Mouse (Mus musculus) forebrain, embryonic 11.5 days (tissue): ENCODE results near the gene Pbx1. TPM values are rescaled to one million over a fixed set of nuclear protein-coding genes. Genes with fewer than 3 reads are reported as not detected.

ENCODE experiments used
- ATAC-seq: fragments of 200-750 bp; cut with Nextera tagmentation; replicated peaks from 2 replicates; pipeline ENCODE4 v1.8.0; 2017; ENCODE audit warnings: moderate TSS enrichment; ENCODE audit not compliant: low FRiP score
- DNase-seq: peaks from one replicate; pipeline ENCODE4 v3.0.0-alpha.2; 2017; ENCODE audit warnings: low spot score
- H3K27ac ChIP-seq: fragments of 300-500 bp; sonication (generic); 2 replicates; pipeline ENCODE4 v1.5.1; 2014; ENCODE audit warnings: low read depth, low read length
- H3K27me3 ChIP-seq: fragments of 300-500 bp; sonication (generic); 2 replicates; pipeline ENCODE4 v1.6.1; 2014; ENCODE audit warnings: mild to moderate bottlenecking, low read length, mixed read lengths; ENCODE audit not compliant: control insufficient read depth, insufficient read depth
- H3K36me3 ChIP-seq: fragments of 300-500 bp; sonication (generic); 2 replicates; pipeline ENCODE4 v1.6.1; 2014; ENCODE audit warnings: mild to moderate bottlenecking, low read length, moderate library complexity, mixed read lengths; ENCODE audit not compliant: control insufficient read depth, insufficient read depth
- H3K4me1 ChIP-seq: fragments of 300-500 bp; sonication (generic); replicated peaks from 2 replicates; pipeline ENCODE4 v1.6.1; 2014; ENCODE audit warnings: low read length, mixed read lengths; ENCODE audit not compliant: control insufficient read depth, insufficient read depth
- H3K4me2 ChIP-seq: fragments of 300-500 bp; sonication (generic); 2 replicates; pipeline ENCODE4 v1.6.1; 2014; ENCODE audit warnings: low read depth, mild to moderate bottlenecking, low read length, moderate library complexity, mixed read lengths; ENCODE audit not compliant: severe bottlenecking
- H3K4me3 ChIP-seq: fragments of 300-500 bp; sonication (generic); 2 replicates; pipeline ENCODE4 v1.5.1; 2014; ENCODE audit warnings: low read depth, low read length
- H3K9ac ChIP-seq: fragments of 300-500 bp; sonication (generic); 2 replicates; pipeline ENCODE4 v1.6.1; 2014; ENCODE audit warnings: low read length
- H3K9me3 ChIP-seq: fragments of 300-500 bp; sonication (generic); 2 replicates; pipeline ENCODE4 v1.6.1; 2016; ENCODE audit warnings: low read length, mixed read lengths; ENCODE audit not compliant: control insufficient read depth
- WGBS: fragments of 180-500 bp; shearing (Covaris S2); extraction: QIAGEN DNeasy Blood & Tissue Kit; methylation state at CpG from one replicate; pipeline ENCODE4 v1.1.7; 2014; 5-methylcytosine and 5-hydroxymethylcytosine counted together
- polyA plus RNA-seq: library from polyadenylated mRNA; unstranded; fragments of >200 nt; fragmentation: Nextera tagmentation; extraction: Ambion mirVana; gene quantifications from 2 replicates; pipeline ENCODE4 v1.2.1, GENCODE M21; 2014

Gene Pbx1
- polyA plus RNA-seq, 1 experiment from 2014 or later, result 51.1 TPM

DNA sequence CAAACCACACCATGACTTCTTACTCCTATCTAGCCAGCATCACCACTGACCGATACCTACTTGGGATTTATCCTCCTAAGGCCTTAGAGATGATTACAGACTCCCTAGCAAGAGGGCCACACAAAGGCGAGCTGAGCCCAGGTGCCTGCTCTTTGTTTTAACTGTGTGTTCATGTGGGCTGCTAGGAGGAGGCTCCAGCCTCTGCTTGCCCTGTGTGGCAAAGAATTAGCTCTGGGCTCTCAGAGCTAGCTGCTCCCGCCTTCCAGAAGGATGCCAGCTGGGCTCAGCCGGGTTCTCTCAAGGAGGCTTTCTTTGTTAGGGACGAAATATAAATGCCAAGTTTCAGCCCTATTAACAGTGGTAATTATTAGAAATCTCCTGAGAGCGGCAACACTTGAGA lies 14.4 kb downstream of the Pbx1 start:
- Histone ChIP-seq H3K27me3 (no peaks in the 10 kb centered on the region), H3K9me3 (no peaks in the 10 kb centered on the region), H3K36me3 (peaks cover 3% of the 10 kb centered on the region), H3K4me2 (peak overlapping the region; percentile 24; the same call in 1 of the 2 replicates), H3K9ac (peak overlapping the region; percentile 54), H3K4me1 (peaks cover 30% of the 10 kb centered on the region), H3K27ac (peak overlapping the region; percentile 65), H3K4me3 (no peak overlapping the region)
- peak; percentile 62 for DNase-seq
- 13% methylated on average over 6 of the region's 6 CpGs for WGBS
- peak; percentile 74 for ATAC-seq

GRCm38 (mm10) chr1:168416729-168417437 lies 15.2 kb downstream of the Pbx1 start:
- H3K4me3 ChIP-seq, result no peak overlapping the region
- no peaks in the 10 kb centered on the region for H3K27me3 ChIP-seq
- peak; percentile 73 for ATAC-seq
- peak overlapping the region; percentile 37 for H3K4me2 ChIP-seq
- peak overlapping the region; percentile 65 for H3K27ac ChIP-seq
- peaks cover 30% of the 10 kb centered on the region for H3K4me1 ChIP-seq
- WGBS, result 7% methylated on average over 11 of the region's 11 CpGs
- no peaks in the 10 kb centered on the region for H3K36me3 ChIP-seq
- peak; percentile 67 for DNase-seq
- H3K9me3 ChIP-seq, result no peaks in the 10 kb centered on the region
- peak overlapping the region; percentile 54 for H3K9ac ChIP-seq

- peak overlapping the region; percentile 27; the same call in 1 of the 2 replicates for H3K4me2 ChIP-seq
- H3K27me3 ChIP-seq, result no peaks in the 10 kb centered on the region
- H3K4me1 ChIP-seq, result peaks cover 28% of the 10 kb centered on the region
- H3K36me3 ChIP-seq, result no peaks in the 10 kb centered on the region
- peak; percentile 88 for ATAC-seq
- WGBS, result 3% methylated on average over 10 of the region's 10 CpGs
- peak; percentile 74 for DNase-seq
- H3K27ac ChIP-seq, result peak overlapping the region; percentile 76; the same call in 1 of the 2 replicates
- no peaks in the 10 kb centered on the region for H3K9me3 ChIP-seq
- no peak overlapping the region for H3K4me3 ChIP-seq
- 0 out of 2 replicates have a peak overlapping the region, but pooled peaks have one; percentile 6 for H3K9ac ChIP-seq
Measured at GRCm38 (mm10) chr1:168410611-168411010, 21.5 kb downstream of the Pbx1 start.

GRCm38 (mm10) chr1:168410054-168410453 lies 22.0 kb downstream of the Pbx1 start:
- Histone ChIP-seq H3K4me2 (0 out of 2 replicates have a peak overlapping the region, but pooled peaks have one; percentile 12), H3K4me1 (peaks cover 30% of the 10 kb centered on the region), H3K9me3 (no peaks in the 10 kb centered on the region), H3K9ac (no peak overlapping the region), H3K36me3 (no peaks in the 10 kb centered on the region), H3K27ac (peak overlapping the region; percentile 76; the same call in 1 of the 2 replicates), H3K27me3 (no peaks in the 10 kb centered on the region), H3K4me3 (no peak overlapping the region)
- 21% methylated on average over 1 of the region's 1 CpGs for WGBS
- 0 out of 2 replicates have a peak, but pooled peaks have one; percentile 26 for ATAC-seq
- DNase-seq, result peak; percentile 51

DNA sequence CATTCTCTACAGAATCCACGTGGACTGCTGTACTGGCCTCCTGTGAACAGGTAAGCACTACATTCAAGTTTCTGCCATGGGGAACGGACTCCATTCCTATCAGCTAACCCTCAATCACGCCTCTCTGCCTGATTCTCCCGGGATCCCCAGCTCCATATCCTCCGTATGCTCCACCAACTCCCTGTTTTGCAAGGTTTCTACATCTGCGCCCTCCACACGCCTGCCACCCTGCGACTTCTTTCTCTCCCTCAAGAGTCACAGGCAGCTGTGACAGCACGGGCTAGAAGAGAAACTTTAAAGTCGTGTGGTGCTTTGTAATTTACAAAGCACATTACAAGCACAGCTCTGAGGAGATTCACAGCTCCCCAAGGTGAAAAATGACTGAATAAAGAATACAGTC lies 23.3 kb downstream of the Pbx1 start:
- H3K9ac ChIP-seq, result no peak overlapping the region
- peaks cover 30% of the 10 kb centered on the region for H3K4me1 ChIP-seq
- H3K27me3 ChIP-seq, result no peaks in the 10 kb centered on the region
- no peak overlapping the region for H3K27ac ChIP-seq
- DNase-seq (peak; percentile 23), ATAC-seq (no peak)
- H3K4me3 ChIP-seq, result no peak overlapping the region
- no peaks in the 10 kb centered on the region for H3K9me3 ChIP-seq
- H3K4me2 ChIP-seq, result no peak overlapping the region
- 76% methylated on average over 10 of the region's 10 CpGs for WGBS
- H3K36me3 ChIP-seq, result no peaks in the 10 kb centered on the region

- WGBS, result 80% methylated on average over 7 of the region's 7 CpGs
- Histone ChIP-seq H3K36me3 (no peaks in the 10 kb centered on the region), H3K4me3 (no peak overlapping the region), H3K27me3 (no peaks in the 10 kb centered on the region), H3K27ac (no peak overlapping the region), H3K9ac (no peak overlapping the region), H3K4me1 (peaks cover 32% of the 10 kb centered on the region), H3K4me2 (no peak overlapping the region), H3K9me3 (no peaks in the 10 kb centered on the region)
- DNase-seq (peak; percentile 33), ATAC-seq (no peak)
Measured at GRCm38 (mm10) chr1:168407958-168408357, 24.1 kb downstream of the Pbx1 start.

GRCm38 (mm10) chr1:168406291-168406675 lies 25.8 kb downstream of the Pbx1 start:
- H3K27me3 ChIP-seq, result no peaks in the 10 kb centered on the region
- no peak overlapping the region for H3K4me2 ChIP-seq
- peak; percentile 45 for DNase-seq
- peak overlapping the region; percentile 43; the same call in 1 of the 2 replicates for H3K27ac ChIP-seq
- 15% methylated on average over 8 of the region's 8 CpGs for WGBS
- no peak for ATAC-seq
- no peaks in the 10 kb centered on the region for H3K9me3 ChIP-seq
- H3K4me1 ChIP-seq, result peaks cover 33% of the 10 kb centered on the region
- no peak overlapping the region for H3K9ac ChIP-seq
- no peak overlapping the region for H3K4me3 ChIP-seq
- no peaks in the 10 kb centered on the region for H3K36me3 ChIP-seq

DNA sequence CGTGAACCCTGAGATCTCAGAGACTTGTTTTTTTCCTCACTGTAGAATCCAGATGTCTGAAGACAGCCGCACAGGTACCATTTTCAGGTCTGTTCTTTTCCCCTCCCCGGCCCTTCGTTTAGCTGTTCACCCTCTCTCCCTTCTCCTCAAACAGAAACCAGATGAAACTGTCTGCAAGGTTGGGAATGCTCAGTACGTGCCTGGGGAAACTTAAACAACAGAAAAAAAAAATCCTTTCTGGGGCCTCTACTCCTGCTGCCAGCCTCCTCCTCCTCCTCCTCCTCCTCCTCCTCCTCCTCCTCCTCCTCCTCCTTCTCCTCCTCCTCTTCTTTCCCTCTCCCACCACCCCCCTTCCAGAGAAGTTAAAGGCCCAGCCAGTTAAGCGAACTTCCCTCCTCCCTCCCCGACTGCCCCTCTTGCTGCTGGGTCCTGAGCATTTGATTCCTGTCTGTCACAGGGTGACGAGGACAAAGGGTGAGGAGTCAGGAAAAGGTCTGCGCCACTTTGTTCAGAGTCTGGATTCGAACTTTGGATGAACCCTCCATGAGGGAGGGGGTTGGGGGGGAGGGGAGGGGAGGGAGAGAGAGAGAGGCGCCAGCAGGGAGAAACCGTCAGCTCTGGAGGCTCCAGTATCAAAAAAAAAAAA lies 26.3 kb downstream of the Pbx1 start:
- ATAC-seq, result no peak
- H3K4me1 ChIP-seq, result peaks cover 29% of the 10 kb centered on the region

More for the DNA sequence above, 26.3 kb downstream of the Pbx1 start:
- DNase-seq, result peak; percentile 53
- no peaks in the 10 kb centered on the region for H3K36me3 ChIP-seq
- H3K27ac ChIP-seq, result 0 out of 2 replicates have a peak overlapping the region, but pooled peaks have one; percentile 43
- no peaks in the 10 kb centered on the region for H3K27me3 ChIP-seq
- H3K9me3 ChIP-seq, result no peaks in the 10 kb centered on the region
- WGBS, result 18% methylated on average over 10 of the region's 12 CpGs
- no peak overlapping the region for H3K4me3 ChIP-seq
- H3K4me2 ChIP-seq, result no peak overlapping the region
- H3K9ac ChIP-seq, result no peak overlapping the region
